Mouse (Mus musculus): ENCODE measurements at regions not wholly inside any gene's neighbourhood (a gene's known extent, or its start where the extent isn't known, plus 50 kb on each side); places are given as distances from the start of the nearest gene placed in this dataset.

DNA sequence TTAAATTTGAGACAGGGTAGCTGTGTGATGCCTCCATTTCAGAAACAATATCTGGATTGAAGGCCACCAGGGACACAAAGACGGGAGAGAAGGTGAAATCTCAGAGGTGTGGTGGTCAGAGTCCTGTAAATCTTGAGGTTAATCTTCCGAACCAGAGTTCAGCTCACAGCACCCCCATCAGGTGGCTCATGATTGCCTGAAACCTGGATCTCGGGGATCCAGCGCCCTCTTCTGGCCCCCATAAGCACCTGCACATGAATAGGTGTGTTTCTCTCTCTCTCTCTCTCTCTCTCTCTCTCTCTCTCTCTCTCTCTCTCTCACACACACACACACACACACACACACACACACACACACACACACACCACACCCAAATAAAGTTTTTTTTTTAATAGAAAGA lies 111.8 kb downstream of the Erv3 start:
- Histone ChIP-seq H3K27me3 (ENCODE audit: control insufficient read depth, insufficient read depth, low read length) (no peaks in the 10 kb centered on the region), H3K36me3 (ENCODE audit: control insufficient read depth, insufficient read depth, low read length) (no peaks in the 10 kb centered on the region), H3K4me1 (ENCODE audit: control insufficient read depth, insufficient read depth, low read length) (no peaks in the 10 kb centered on the region), H3K4me2 (ENCODE audit: low read depth, low read length) (no peak overlapping the region), H3K9ac (replicated peaks; ENCODE audit: low read depth, low read length) (no peak overlapping the region), H3K4me3 (ENCODE audit: low read depth, low read length) (no peak overlapping the region), H3K9me3 (ENCODE audit: control insufficient read depth, low read length) (no peaks in the 10 kb centered on the region), H3K27ac (ENCODE audit: low read depth, low read length) (no peak overlapping the region)
- ATAC-seq (ENCODE audit: low read depth), result no peak
- WGBS, result 89% methylated on average over 4 of the region's 4 CpGs

DNA sequence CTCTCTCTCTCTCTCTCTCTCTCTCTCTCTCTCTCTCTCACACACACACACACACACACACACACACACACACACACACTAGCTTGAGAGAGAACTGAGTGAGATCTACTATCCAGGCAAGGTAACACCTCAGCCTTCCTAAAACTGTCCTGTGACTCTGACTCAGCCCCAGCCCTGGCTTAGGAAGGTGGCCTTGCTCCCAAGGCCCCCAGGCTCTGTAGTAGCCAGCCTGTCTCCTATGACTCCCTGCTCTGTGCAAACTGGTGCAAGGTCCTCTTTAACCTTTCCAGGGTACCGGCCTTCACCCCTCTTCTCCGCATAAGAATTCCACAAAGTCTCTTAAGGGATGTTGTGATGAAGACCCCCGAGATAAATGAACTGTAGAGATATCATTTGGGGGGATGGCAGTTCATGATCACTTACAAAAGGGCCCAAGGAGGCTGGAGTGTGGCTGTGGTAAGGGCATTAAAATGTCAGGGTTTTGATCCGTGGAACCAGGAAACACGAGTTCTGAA lies 114.1 kb downstream of the Erv3 start:
- H3K4me2 ChIP-seq (ENCODE audit: low read depth, low read length), result no peak overlapping the region
- no peaks in the 10 kb centered on the region for H3K36me3 ChIP-seq (ENCODE audit: control insufficient read depth, insufficient read depth, low read length)
- no peak overlapping the region for H3K9ac ChIP-seq (replicated peaks; ENCODE audit: low read depth, low read length)
- H3K4me3 ChIP-seq (ENCODE audit: low read depth, low read length), result no peak overlapping the region
- no peak for ATAC-seq (ENCODE audit: low read depth)
- no peaks in the 10 kb centered on the region for H3K27me3 ChIP-seq (ENCODE audit: control insufficient read depth, insufficient read depth, low read length)
- H3K9me3 ChIP-seq (ENCODE audit: control insufficient read depth, low read length), result no peaks in the 10 kb centered on the region
- H3K27ac ChIP-seq (ENCODE audit: low read depth, low read length), result no peak overlapping the region
- H3K4me1 ChIP-seq (ENCODE audit: control insufficient read depth, insufficient read depth, low read length), result no peaks in the 10 kb centered on the region
- 94% methylated on average over 5 of the region's 5 CpGs for WGBS

DNA sequence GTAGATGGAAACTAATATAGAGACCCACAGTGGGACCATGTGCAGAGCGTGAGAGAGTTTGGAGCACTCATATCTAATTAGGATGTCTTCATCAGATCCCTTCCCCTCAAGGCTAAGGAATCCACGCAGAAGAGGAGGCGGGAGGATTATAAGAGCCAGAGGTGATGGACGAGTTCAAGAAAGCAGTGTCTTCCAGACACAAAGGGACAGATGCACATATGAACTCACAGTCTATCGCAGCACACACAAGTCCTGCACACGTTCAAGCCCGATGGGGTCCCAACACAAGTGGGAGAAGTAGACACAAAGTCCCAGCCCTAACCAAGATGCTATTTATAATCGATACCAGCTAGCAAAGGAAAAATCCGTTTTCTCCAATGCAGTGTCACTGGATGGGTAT lies 114.6 kb downstream of the Erv3 start:
- Histone ChIP-seq H3K4me3 (ENCODE audit: low read depth, low read length) (no peak overlapping the region), H3K27me3 (ENCODE audit: control insufficient read depth, insufficient read depth, low read length) (no peaks in the 10 kb centered on the region), H3K9me3 (ENCODE audit: control insufficient read depth, low read length) (no peaks in the 10 kb centered on the region), H3K36me3 (ENCODE audit: control insufficient read depth, insufficient read depth, low read length) (no peaks in the 10 kb centered on the region), H3K9ac (replicated peaks; ENCODE audit: low read depth, low read length) (no peak overlapping the region), H3K4me1 (ENCODE audit: control insufficient read depth, insufficient read depth, low read length) (no peaks in the 10 kb centered on the region), H3K4me2 (ENCODE audit: low read depth, low read length) (no peak overlapping the region), H3K27ac (ENCODE audit: low read depth, low read length) (no peak overlapping the region)
- 84% methylated on average over 9 of the region's 9 CpGs for WGBS
- ATAC-seq (ENCODE audit: low read depth), result no peak

DNA sequence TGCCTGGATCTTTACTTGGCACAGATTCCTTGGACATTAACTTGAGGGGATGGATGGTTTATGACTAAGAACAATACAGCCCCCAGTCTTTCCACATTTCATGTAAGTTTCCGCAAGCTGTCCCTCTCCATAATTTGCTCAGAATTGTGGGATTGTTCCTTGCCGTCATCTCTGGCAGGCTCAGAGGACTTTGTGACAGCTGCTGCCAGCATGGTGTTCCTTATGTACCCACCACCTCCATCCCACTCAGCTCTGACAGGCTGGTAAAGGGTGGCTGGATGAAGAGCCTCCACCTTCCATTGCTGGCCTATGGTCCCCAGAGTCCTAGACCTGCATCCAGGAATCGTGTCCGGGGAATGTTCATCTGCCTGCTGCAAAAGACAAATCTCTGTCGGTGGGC lies 119.1 kb downstream of the Erv3 start:
- Histone ChIP-seq H3K9ac (replicated peaks; ENCODE audit: low read depth, low read length) (no peak overlapping the region), H3K27me3 (ENCODE audit: control insufficient read depth, insufficient read depth, low read length) (no peaks in the 10 kb centered on the region), H3K4me1 (ENCODE audit: control insufficient read depth, insufficient read depth, low read length) (no peaks in the 10 kb centered on the region), H3K4me2 (ENCODE audit: low read depth, low read length) (no peak overlapping the region), H3K9me3 (ENCODE audit: control insufficient read depth, low read length) (no peaks in the 10 kb centered on the region), H3K36me3 (ENCODE audit: control insufficient read depth, insufficient read depth, low read length) (no peaks in the 10 kb centered on the region), H3K4me3 (ENCODE audit: low read depth, low read length) (no peak overlapping the region), H3K27ac (ENCODE audit: low read depth, low read length) (no peak overlapping the region)
- 74% methylated on average over 5 of the region's 5 CpGs for WGBS
- ATAC-seq (ENCODE audit: low read depth), result no peak

DNA sequence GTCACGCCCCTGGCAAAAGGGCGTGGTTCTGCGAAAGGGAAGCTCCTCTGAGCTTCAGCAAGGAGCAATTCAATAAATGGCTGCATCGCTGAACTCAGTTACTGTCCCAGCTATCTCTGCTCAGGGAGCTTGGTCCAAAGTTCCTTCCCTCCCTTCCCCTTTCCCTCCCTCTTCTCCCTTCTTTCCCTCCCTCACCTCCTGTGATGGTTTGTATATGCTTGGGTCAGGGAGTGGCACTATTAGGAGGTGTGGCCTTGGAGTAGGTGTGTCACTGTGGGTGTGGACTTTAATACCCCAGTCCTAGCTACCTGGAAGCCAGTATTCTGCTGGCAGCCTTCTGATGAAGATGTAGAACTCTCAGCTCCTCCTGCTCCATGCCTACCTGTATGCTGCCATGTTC lies 120.5 kb downstream of the Erv3 start:
- H3K36me3 ChIP-seq (ENCODE audit: control insufficient read depth, insufficient read depth, low read length), result no peaks in the 10 kb centered on the region
- no peaks in the 10 kb centered on the region for H3K4me1 ChIP-seq (ENCODE audit: control insufficient read depth, insufficient read depth, low read length)
- H3K4me2 ChIP-seq (ENCODE audit: low read depth, low read length), result no peak overlapping the region
- no peak overlapping the region for H3K4me3 ChIP-seq (ENCODE audit: low read depth, low read length)
- H3K9ac ChIP-seq (replicated peaks; ENCODE audit: low read depth, low read length), result no peak overlapping the region
- no peaks in the 10 kb centered on the region for H3K9me3 ChIP-seq (ENCODE audit: control insufficient read depth, low read length)
- WGBS, result 79% methylated on average over 4 of the region's 4 CpGs
- ATAC-seq (ENCODE audit: low read depth), result no peak
- no peaks in the 10 kb centered on the region for H3K27me3 ChIP-seq (ENCODE audit: control insufficient read depth, insufficient read depth, low read length)
- no peak overlapping the region for H3K27ac ChIP-seq (ENCODE audit: low read depth, low read length)

DNA sequence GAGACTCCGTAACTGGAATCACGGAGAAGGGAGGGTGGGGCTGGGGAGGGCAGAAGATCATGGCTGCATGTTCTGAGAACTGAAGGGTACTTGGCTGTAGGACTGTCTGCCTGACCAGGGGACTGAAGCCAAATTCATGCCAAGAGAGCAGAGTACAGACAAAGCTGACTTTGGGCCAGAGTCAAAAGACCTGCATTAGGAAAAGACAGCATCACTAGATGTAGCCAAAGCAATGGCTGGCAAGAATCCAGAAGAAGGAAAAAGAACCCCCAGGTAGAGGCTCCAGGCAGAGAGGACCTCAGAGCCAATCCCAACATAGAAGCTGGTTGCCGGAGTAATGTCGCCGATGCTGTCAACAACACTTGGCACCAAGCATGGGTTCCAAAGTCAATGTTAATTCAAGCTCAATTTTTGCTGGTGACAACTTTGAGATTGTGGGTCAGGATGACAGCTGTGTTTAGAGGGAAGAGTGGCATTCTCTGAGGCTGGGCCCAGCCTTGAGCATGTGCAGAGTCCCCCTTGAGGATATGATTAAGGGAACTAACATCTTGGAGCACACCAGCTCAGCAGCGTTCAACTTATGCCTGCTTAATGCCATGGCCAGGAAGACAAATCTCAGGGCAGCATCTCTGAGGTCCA lies 124.7 kb downstream of the Erv3 start:
- Histone ChIP-seq H3K9ac (replicated peaks; ENCODE audit: low read depth, low read length) (no peak overlapping the region), H3K4me1 (ENCODE audit: control insufficient read depth, insufficient read depth, low read length) (no peaks in the 10 kb centered on the region), H3K4me3 (ENCODE audit: low read depth, low read length) (no peak overlapping the region), H3K27ac (ENCODE audit: low read depth, low read length) (no peak overlapping the region), H3K27me3 (ENCODE audit: control insufficient read depth, insufficient read depth, low read length) (no peaks in the 10 kb centered on the region), H3K4me2 (ENCODE audit: low read depth, low read length) (no peak overlapping the region), H3K36me3 (ENCODE audit: control insufficient read depth, insufficient read depth, low read length) (no peaks in the 10 kb centered on the region), H3K9me3 (ENCODE audit: control insufficient read depth, low read length) (no peaks in the 10 kb centered on the region)
- WGBS, result 85% methylated on average over 6 of the region's 6 CpGs
- no peak for ATAC-seq (ENCODE audit: low read depth)

DNA sequence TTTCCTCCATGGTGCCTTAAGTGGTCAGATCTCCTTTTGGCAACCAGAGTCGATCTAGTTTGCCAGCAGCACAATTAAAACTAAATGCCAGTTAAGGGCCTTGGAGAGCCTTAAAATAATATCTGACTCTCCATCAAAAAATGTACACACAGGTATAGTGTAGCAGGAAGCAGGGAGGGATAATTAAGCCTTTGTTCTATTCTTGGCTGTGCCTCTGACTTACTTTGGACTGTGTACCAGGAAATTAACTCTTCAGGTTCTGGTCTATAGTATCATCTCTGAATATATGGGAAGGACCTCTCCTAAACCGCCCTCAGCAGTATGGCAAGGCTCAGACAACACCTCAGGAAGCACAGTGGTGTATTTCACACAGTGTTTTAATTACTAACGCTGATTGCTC lies 133.0 kb downstream of the Erv3 start:
- Histone ChIP-seq H3K4me2 (ENCODE audit: low read depth, low read length) (no peak overlapping the region), H3K4me1 (ENCODE audit: control insufficient read depth, insufficient read depth, low read length) (no peaks in the 10 kb centered on the region), H3K27ac (ENCODE audit: low read depth, low read length) (no peak overlapping the region), H3K9ac (replicated peaks; ENCODE audit: low read depth, low read length) (no peak overlapping the region), H3K4me3 (ENCODE audit: low read depth, low read length) (no peak overlapping the region), H3K9me3 (ENCODE audit: control insufficient read depth, low read length) (peaks cover 4% of the 10 kb centered on the region; the same call in 1 of the 2 replicates), H3K27me3 (ENCODE audit: control insufficient read depth, insufficient read depth, low read length) (no peaks in the 10 kb centered on the region), H3K36me3 (ENCODE audit: control insufficient read depth, insufficient read depth, low read length) (no peaks in the 10 kb centered on the region)
- ATAC-seq (ENCODE audit: low read depth), result no peak
- WGBS, result 86% methylated on average over 3 of the region's 3 CpGs

DNA sequence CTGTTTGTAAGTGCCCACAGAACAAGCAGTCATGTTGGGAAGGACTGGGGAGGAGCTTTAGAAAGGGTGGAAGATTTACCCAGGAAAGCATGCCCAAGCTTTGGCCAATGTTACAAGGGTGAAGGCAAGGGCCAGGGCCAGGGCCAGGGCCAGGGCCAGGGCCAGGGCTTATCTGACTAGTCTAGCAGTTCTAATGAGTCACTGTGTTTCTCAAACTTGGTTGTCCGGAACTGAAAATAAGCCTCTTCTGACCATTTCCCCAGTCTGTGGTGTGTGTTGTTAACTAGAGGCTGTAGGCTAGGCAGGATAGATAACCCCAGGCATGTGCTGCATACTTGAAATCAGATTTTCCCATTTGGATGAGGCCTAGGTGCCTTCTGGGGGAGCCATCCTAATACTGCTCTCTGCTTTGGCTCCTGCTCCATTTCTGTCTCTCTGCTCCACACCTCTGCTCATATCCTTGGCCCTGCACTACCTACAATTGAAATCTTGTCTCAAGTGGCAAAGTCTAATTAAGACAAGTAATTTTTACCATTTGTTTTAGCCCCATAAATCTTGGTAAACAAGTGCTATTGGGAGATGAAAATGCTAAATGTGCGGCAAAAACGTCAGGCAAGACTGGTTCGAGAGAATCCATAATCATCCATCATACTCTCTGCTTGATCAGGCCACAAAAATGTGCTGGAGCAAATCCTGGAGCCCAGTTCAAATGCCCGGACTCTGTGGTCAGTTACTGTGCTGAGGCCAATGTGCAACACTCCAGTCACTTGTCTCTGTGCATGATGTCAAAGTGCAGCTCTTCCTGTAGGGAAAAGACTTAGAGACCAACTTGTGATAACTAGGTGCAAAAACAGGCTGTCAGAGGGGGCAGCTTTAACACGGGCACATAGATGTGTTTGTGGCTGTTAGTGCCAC lies 137.7 kb downstream of the Erv3 start:
- no peaks in the 10 kb centered on the region for H3K27me3 ChIP-seq (ENCODE audit: control insufficient read depth, insufficient read depth, low read length)
- H3K27ac ChIP-seq (ENCODE audit: low read depth, low read length), result no peak overlapping the region
- H3K4me3 ChIP-seq (ENCODE audit: low read depth, low read length), result no peak overlapping the region
- no peak overlapping the region for H3K9ac ChIP-seq (replicated peaks; ENCODE audit: low read depth, low read length)
- no peak overlapping the region for H3K4me2 ChIP-seq (ENCODE audit: low read depth, low read length)
- H3K9me3 ChIP-seq (ENCODE audit: control insufficient read depth, low read length), result peaks cover 4% of the 10 kb centered on the region; the same call in 1 of the 2 replicates
- H3K4me1 ChIP-seq (ENCODE audit: control insufficient read depth, insufficient read depth, low read length), result no peaks in the 10 kb centered on the region
- H3K36me3 ChIP-seq (ENCODE audit: control insufficient read depth, insufficient read depth, low read length), result no peaks in the 10 kb centered on the region
- 86% methylated on average over 6 of the region's 6 CpGs for WGBS
- no peak for ATAC-seq (ENCODE audit: low read depth)

DNA sequence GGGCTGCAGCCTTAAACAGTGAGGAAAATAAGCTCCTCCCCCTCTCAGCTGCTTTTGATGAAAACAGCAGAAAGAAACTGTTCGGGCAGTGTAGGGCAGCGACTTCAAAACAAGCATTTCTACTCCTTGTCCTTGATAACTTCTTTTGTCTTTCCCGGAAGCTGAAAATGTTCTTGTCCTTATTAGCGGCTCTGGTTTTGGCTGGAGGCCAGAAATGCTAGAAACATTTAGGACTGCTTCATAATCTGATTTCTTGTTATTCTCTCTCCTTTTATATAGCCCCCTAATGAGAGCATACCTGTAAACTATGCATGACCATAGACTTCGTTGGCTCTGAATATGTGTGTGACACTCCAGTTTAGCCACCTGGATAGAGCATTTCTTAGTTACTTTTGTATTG lies 142.0 kb downstream of the Erv3 start:
- Histone ChIP-seq H3K4me3 (ENCODE audit: low read depth, low read length) (no peak overlapping the region), H3K36me3 (ENCODE audit: control insufficient read depth, insufficient read depth, low read length) (no peaks in the 10 kb centered on the region), H3K4me2 (ENCODE audit: low read depth, low read length) (no peak overlapping the region), H3K9ac (replicated peaks; ENCODE audit: low read depth, low read length) (no peak overlapping the region), H3K27ac (ENCODE audit: low read depth, low read length) (no peak overlapping the region), H3K27me3 (ENCODE audit: control insufficient read depth, insufficient read depth, low read length) (no peaks in the 10 kb centered on the region), H3K4me1 (ENCODE audit: control insufficient read depth, insufficient read depth, low read length) (no peaks in the 10 kb centered on the region), H3K9me3 (ENCODE audit: control insufficient read depth, low read length) (no peaks in the 10 kb centered on the region)
- ATAC-seq (ENCODE audit: low read depth), result no peak
- 91% methylated on average over 5 of the region's 5 CpGs for WGBS
